Mouse (Mus musculus) megakaryocyte, embryonic 14.5 days (primary cell): ENCODE measurements at regions not wholly inside any gene's neighbourhood (a gene's known extent, or its start where the extent isn't known, plus 50 kb on each side); places are given as distances from the start of the nearest gene placed in this dataset.

Source experiments
- H3K27me3 ChIP-seq: replicated peaks from 2 replicates; pipeline ENCODE3; 2012; ENCODE audit warnings: inconsistent platforms
- H3K36me3 ChIP-seq: replicated peaks from 2 replicates; pipeline ENCODE3; 2012; ENCODE audit warnings: low read length, inconsistent platforms, mixed read lengths
- H3K4me1 ChIP-seq: 2 replicates; pipeline ENCODE4 v1.6.1; 2012; ENCODE audit warnings: inconsistent platforms
- H3K4me3 ChIP-seq: replicated peaks from 2 replicates; pipeline ENCODE3; 2012; ENCODE audit warnings: moderate library complexity, mild to moderate bottlenecking, inconsistent platforms
- H3K9me3 ChIP-seq: 2 replicates; pipeline ENCODE4 v1.6.1; 2012; ENCODE audit warnings: inconsistent platforms
- FLI1 ChIP-seq: IDR thresholded peaks from 2 replicates; pipeline ENCODE4 v1.6.1; 2012; ENCODE audit warnings: low read length, inconsistent platforms, mixed read lengths
- GATA1 ChIP-seq: IDR thresholded peaks from 3 replicates; pipeline ENCODE4 v1.6.1; 2012; ENCODE audit warnings: mixed read lengths, low read length, inconsistent platforms, borderline replicate concordance

DNA sequence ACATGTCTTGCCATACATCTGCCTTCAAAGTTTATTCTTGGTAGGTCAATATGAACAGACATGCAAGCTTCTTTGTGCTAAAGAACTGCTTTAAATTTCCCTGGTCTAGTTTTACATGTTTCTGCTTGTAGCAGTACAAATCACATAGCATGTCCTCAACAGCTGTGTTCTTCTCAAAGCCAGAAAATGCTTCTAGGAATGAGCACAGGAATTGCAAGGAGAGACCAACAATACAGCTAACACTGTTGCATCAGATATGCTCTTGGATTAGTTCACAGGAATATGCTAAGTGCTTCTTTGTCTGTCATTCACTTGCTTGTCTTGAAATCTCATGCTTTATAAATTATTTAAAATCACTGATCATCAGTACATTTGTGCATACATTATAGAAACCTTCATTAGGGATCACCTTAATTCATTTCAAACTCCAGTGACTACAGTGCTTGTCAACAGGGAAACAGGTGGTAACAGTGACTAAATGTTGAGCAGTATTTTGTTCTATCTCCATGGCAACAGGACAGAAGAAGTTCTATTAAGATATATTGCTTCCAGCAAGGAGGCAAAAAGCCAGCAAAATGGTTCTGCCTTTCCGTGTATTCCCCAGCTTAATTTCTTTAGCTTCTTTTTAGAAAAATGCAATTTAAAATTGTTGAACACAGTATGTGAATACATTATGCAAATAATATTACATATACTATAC is 77.1 kb upstream of the Ndn start:
- TF ChIP-seq FLI1: no peak
- TF ChIP-seq GATA1: no peak
- Histone ChIP-seq H3K4me1 (no peaks in the 10 kb centered on the region), H3K9me3 (no peaks in the 10 kb centered on the region), H3K36me3 (no peaks in the 10 kb centered on the region), H3K4me3 (no peak overlapping the region), H3K27me3 (no peaks in the 10 kb centered on the region)

DNA sequence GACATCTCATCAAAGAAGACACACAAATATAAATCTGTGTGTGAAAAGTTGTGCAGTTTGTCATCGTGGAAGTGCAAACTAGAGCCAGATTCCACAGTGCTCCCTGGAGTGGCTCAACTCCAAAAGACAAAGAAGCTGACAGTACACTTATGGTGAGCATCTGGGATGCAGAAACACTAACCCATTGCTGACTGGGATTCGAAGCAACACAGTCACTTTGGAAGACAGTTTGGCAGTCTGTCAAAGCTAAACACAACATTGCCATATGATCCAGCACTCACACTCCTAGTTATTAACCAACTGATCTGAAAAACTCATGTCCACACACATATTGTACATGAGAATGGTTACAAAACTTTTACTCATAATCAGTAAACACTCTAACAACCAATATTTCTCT is 70.2 kb upstream of the Ndn start:
- TF ChIP-seq FLI1 (no peak), GATA1 (no peak)
- no peaks in the 10 kb centered on the region for H3K9me3 ChIP-seq
- no peaks in the 10 kb centered on the region for H3K27me3 ChIP-seq
- H3K4me1 ChIP-seq: no peaks in the 10 kb centered on the region
- H3K36me3 ChIP-seq: no peaks in the 10 kb centered on the region
- H3K4me3 ChIP-seq: no peak overlapping the region

DNA sequence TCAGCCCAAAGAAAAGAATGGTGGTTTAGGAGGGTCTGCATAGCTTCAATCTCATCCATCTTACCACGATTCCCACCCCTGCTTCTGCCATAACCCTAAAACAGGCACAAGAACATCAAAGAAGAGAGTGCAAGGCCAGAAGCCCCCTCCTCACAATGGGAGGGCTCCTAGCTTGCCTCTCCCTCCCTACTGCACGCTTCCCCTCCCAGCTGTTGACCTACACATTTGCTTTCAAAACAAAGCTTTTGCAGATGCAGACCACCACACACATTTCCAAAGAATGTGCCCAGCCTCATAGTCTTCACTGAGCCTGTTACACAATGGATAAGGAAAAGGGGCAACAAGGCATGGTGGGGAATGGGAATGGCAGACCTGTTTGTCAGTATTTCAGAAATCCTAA is 67.9 kb upstream of the Ndn start:
- no peak overlapping the region for H3K4me3 ChIP-seq
- no peaks in the 10 kb centered on the region for H3K9me3 ChIP-seq
- H3K4me1 ChIP-seq: no peaks in the 10 kb centered on the region
- TF ChIP-seq FLI1 (no peak), GATA1 (no peak)
- no peaks in the 10 kb centered on the region for H3K36me3 ChIP-seq
- no peaks in the 10 kb centered on the region for H3K27me3 ChIP-seq

DNA sequence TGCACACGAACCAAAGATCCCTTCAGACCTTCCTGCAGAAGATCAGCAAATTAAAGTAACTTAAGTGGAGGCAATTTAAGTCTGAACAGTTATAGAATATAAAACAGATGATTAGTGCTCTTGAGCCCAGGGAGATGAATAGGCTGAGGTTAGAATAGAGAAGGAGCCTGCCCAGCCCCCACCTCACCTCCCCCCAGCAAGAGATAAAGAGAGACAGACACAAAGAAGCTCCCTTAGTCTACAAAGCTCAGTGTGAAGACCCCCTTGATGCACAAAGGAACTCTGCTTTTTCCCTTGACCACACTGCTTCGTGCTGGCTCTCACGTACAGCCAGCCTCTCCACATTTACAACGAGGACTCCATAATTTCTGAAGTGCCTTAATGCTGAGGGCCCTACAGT is 67.3 kb upstream of the Ndn start:
- no peaks in the 10 kb centered on the region for H3K36me3 ChIP-seq
- no peak overlapping the region for H3K4me3 ChIP-seq
- no peaks in the 10 kb centered on the region for H3K9me3 ChIP-seq
- H3K4me1 ChIP-seq: no peaks in the 10 kb centered on the region
- TF ChIP-seq GATA1 (no peak), FLI1 (no peak)
- H3K27me3 ChIP-seq: no peaks in the 10 kb centered on the region
